Mouse (Mus musculus): Measurements from ENCODE around the gene D11Wsu47e.

GRCm38 (mm10) chr11:113698013-113698545 is 13.9 kb downstream of the D11Wsu47e start:
- TF ChIP-seq POLR2A (IDR thresholded peaks at IDR 0.05; ENCODE audit: borderline replicate concordance, low read depth, low read length) (no peak), CTCF (IDR thresholded peaks at IDR 0.05; ENCODE audit: low read depth, low read length) (no peak)
